Mouse (Mus musculus): ENCODE measurements around the gene Tuft1.
"Not testable (repeated sequence)": the region's sequence is repeated elsewhere in the genome, so short reads cannot be mapped to it uniquely, and the experiment has no call there.

The Tuft1 gene

DNA sequence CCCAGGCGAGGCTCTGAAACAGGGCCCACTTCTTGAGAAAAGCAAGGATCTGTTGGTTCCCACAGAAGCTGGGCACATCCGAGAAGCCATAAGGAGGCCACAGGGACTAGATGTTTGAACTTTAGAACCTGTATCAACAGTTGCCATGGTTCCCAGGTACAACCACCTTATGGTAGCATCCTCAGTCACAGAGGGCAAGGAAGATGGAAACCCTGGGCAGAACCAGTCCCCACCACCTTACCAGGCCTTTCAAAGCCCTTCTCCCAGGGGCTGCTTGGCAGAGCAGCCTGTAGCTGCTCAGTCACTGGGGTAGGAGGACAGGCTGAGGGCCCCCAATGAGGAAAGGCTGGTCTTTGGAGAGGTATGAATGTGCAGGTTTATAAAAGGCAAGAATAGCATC lies 2.2 kb upstream of the Tuft1 start:
- not testable (repeated sequence) for DNase-seq (ENCODE audit: low read depth, low spot score)

DNA sequence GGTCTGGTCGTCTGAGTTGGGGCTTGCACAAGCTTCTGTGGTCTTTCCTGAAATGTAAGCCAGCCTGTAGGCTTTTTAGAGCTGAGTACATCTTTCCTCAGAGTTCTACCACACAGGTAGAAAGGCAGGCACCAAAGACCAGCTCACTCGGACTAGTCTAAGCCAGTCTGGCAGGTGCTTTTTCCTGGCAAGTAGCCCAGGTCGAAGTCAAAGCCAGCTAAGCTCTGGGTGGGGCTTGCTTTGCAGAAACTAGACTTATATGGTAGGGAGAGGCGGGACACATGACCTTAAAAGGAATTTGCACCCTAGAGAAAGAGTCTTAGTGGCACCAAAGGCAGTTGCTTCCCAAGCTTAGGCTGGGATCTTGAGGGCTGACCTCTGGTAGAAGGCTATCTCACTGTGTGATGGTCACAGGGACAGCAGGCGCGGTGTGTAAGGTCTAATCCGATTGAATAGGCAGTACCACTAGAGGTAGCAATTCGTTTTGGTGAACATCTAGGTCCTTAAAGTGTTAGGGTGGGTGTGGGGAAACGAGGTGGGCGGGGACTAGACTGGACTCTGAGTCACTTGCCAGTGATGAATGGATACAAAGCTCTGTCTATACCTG lies 573 bp upstream of the Tuft1 start:
- DNase-seq (ENCODE audit: low read depth, low spot score), result not testable (repeated sequence)

DNA sequence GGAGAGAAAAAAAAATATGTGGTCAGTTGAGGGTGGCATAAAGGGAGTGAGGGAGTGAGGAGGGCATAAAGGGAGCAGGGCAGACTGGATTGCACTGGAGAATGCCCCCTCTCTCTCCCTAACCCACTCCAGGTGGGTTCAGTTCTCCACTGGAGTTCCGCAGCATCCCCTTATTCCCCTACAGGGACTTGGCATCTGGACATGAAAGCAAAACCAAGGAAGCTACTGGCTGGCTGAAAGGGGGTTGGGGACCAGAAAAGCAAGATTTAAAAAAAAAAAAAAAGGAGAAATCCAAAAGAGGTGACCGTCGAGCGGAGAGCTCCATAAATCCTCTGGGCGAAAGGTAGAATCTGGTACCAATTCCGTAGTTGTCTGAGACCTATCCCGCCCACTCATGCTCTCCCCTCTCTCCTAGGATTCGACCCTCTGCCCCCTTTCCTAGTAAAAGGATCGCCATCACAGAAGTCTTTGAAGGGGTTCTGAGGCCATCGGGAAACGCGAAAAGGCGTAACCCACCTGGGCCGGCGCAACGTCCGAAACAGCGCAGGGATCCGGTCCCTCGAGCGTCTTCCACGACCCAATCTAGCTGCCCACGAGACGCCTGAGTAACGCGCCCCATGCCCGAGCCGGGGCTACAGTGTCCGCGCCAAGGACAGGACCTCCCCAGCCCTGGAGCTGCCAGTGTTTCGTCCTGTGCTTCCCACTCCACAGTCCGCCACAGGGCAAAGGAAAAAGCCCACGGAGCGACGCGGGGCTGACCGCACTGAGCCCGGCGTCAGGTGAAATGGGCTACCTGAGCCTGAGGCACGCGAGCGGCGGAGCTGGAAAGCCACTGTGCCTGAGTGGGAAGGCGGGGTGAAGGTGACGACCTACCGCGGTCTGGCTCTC lies 576 bp downstream of the Tuft1 start:
- DNase-seq (ENCODE audit: low read depth, low spot score), result not testable (repeated sequence)

GRCm38 (mm10) chr3:94653967-94654366 lies 4.7 kb downstream of the Tuft1 start:
- not testable (repeated sequence) for DNase-seq (ENCODE audit: low read depth, low spot score)

DNA sequence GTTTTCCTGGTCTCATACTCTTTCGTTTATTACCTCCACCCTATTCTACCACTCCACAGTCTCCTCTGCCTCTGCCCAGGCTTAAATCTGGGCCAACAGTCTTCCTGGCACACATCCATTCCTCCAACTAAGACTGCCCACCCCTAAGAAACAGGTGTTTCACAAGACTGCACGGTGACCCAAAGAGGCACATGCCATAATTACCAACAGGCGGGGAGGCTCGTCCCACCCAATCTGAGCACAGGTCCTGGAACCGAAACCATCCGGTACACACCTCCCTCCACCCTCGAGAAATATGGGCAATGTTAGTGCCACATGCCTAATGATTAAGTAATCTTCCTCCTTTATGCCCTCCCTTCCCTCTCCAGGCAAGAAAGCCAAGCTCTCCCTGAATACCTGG lies 8.3 kb downstream of the Tuft1 start:
- no peak for DNase-seq (ENCODE audit: low read depth, low spot score)

- DNase-seq (ENCODE audit: low read depth, low spot score), result no peak
Measured at GRCm38 (mm10) chr3:94648755-94649590, 9.7 kb downstream of the Tuft1 start.

GRCm38 (mm10) chr3:94642495-94643162 lies 16.0 kb downstream of the Tuft1 start, which contains the start of gene Gm10972:
Gene Gm10972, plus strand, starts transcription at chr3:94643112.
- DNase-seq (ENCODE audit: low read depth, low spot score), result not testable (repeated sequence)

DNA sequence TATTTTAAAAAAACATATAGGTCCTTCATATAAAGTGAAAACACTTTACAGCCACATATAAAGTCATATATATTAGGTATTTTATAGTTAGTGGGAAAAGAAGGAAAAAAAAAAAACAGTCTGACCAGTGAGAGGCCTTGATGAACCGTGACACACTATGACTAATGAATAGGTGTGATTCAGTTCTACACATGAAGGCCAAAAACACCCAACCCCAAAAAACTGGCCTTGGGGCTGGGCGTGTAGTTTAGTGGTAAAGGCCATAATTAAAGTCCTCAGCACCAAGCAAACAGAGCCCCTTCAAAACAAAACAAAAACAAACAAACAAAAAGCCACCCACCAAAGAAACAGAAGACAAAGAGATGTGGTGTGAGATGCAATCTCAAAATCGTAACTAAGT lies 28.8 kb downstream of the Tuft1 start:
- DNase-seq (ENCODE audit: low read depth, low spot score), result no peak

DNA sequence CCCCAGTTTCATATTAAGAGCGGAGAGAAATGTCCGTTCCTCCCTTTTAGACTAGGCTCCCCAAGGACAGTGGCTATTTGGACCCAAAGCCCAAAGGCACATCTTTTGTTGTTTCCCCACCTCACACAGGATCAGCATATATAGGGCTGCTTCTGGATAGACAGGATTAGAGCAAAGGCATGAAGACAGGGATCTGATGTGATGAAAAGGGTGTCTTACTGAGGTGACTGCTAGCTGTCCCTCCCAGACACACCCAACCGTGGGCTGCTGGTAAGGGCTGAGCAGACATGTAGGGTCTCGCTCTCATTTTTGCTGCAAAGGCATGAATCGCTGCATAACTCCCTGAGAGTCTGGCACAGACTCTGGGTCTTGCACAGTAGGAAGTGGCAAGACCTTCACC lies 30.0 kb downstream of the Tuft1 start:
- DNase-seq (ENCODE audit: low read depth, low spot score), result no peak

- no peak for DNase-seq (ENCODE audit: low read depth, low spot score)
Measured at GRCm38 (mm10) chr3:94624281-94624680, 34.4 kb downstream of the Tuft1 start.

GRCm38 (mm10) chr3:94622550-94622949 lies 36.1 kb downstream of the Tuft1 start:
- DNase-seq (ENCODE audit: low read depth, low spot score), result no peak

- no peak for DNase-seq (ENCODE audit: low read depth, low spot score)
Measured at GRCm38 (mm10) chr3:94621740-94622507, 36.7 kb downstream of the Tuft1 start.

DNA sequence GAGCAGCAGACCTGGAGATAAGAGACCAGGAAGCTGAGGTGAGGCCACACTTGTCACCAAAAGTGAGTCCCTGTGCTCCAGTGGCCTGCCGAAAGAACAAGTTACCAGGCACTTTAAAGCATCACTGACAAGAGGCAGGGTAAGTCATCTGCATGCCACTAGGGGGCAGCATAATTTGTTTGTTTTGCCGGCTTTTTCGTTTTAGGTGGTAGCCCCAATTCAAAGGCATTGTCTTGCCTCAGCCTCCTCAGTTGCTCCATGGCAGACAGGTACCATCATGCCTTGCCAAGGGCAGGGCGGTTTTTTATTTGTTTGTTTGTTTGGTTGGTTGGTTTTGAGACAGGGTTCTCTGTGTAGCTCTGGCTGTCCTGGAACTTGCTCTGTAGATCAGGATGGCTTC lies 42.0 kb downstream of the Tuft1 start:
- DNase-seq (ENCODE audit: low read depth, low spot score), result no peak

DNA sequence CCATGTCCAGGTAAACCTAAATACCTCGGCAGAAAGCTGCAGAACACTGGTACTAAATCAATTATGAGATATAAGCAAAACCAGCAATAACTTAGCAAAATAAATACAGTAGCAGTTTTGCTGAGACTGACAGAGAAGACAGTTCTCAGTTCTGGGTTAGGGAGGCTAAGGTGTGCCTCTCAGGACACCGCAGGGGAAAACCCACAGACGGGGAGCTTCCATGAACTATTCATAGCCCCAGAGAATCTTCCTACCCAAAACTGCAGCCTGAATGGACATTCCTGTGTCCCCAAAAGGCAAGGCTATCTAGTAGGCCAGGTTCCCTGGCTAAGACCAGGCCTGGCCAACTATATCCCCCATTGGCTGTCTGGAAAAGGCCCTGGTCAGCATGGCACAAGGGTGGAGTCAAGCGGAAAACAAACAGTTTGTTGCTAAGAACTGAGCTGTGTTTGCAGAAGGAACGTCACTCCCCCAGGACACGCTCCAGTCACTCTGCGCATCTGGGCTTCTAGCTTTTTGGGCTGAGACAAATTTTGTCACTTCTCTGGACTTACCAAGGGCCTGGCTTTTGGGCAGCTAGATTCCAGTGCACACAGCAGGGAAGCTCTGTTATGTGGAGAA lies 45.3 kb downstream of the Tuft1 start:
- DNase-seq (ENCODE audit: low read depth, low spot score), result no peak

GRCm38 (mm10) chr3:94612274-94612673 lies 46.4 kb downstream of the Tuft1 start:
- no peak for DNase-seq (ENCODE audit: low read depth, low spot score)

- DNase-seq (ENCODE audit: low read depth, low spot score), result no peak
Measured at GRCm38 (mm10) chr3:94611834-94612233, 46.8 kb downstream of the Tuft1 start.

DNA sequence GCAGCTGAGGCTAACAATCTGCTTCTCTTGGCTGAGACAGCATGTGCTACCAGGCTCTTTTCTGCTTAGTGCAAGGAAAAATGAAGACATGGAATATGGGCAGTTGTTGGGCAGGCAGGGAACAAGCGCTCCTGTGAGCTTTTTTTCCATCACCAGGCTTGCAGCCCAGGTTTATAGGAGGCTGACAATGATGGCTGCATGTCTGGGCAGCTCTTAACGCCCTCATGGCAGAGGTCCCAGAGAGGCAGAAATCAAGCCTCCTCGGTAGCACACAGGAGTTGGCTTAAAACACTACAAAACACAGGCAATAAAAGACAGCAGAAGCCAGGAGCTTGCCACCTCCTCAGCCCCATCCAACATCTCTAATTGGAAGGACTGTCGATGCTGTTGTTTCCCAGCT lies 47.3 kb downstream of the Tuft1 start:
- no peak for DNase-seq (ENCODE audit: low read depth, low spot score)

GRCm38 (mm10) chr3:94610581-94610980 lies 48.1 kb downstream of the Tuft1 start:
- DNase-seq (ENCODE audit: low read depth, low spot score), result no peak

DNA sequence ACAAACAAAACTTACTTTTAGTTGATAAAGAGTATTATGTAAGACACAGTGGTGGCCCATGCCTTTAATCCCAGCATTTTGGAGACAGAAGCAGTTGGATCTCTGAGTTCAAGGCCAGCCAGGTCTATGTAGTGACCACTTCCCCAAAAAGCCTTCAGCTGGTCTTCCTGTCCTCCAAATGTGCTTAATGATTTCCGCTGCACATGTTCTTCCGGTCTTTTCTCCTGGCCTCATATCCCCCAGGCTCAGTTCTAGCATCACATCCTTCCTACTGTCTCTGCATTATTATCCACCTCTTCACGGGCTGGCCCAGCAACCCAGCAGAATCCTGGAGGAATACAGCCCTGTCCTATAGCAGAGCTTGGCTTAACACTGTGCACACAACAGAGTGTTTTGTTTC lies 49.1 kb downstream of the Tuft1 start:
- DNase-seq (ENCODE audit: low read depth, low spot score), result no peak

DNA sequence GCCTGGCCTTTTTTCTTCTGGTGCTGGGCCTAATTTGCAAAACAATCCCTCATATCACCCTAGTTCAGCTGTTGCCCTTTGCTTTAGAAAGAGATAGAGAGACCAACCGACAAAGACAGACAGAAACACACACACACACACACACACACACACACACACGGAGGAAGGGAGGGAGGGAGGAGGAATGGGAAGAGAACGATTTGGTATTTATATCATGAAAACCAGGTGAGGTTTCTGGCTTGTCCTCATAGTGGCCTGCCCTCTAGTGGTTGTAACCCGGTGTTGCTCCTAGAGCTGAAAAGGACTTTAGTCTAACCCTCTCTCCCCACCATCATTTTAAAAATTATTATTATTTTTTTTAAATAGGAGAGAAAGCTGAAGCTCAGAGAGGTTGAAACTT lies 56.7 kb downstream of the Tuft1 start:
- no peak for DNase-seq (ENCODE audit: low read depth, low spot score)
